Mouse (Mus musculus): ENCODE data around the gene Nkiras2.
"Not testable (repeated sequence)": the region's sequence is repeated elsewhere in the genome, so short reads cannot be mapped to it uniquely, and the experiment has no call there.

The Nkiras2 gene

DNA sequence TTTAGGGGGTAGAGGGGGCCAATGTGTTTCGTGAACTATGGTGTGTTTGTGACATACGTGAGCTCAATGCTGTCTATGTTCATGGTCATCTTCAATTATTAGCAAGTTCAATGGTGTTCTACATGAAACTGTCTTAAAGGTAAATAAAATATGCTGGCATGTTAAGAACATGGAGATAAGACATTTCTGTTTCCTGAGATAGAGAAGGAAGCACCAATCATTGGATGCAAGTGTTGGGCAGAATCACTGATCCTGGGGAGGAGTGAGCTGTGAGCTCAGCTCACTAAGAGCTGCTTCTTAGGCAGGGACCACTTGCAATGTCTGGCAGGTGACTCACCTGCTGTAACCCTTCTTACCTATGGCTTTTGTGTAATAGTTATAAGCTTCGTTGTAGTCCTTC, 17.7 kb upstream of the Nkiras2 start:
- no peak for DNase-seq (ENCODE audit: low spot score)

DNA sequence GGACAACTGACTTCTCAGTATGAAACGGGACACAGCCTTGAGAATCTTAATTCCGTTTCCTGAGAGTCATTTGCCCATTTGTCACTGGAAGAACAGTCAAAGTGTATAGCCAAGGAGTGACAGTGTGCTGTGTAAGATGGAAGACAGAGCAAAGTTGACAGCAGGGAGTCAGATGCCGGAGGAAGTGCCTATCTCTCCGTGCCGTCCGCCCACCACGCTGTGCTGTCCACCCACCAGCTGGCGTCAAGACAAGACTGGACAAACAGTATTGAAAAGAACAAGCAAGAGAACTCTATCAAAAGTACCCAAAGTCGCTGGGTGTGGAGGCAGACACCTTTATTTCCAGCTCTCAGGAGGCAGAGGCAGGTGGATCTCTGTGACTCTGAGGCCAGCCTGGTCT, 15.9 kb upstream of the Nkiras2 start:
- DNase-seq (ENCODE audit: low spot score): no peak

DNA sequence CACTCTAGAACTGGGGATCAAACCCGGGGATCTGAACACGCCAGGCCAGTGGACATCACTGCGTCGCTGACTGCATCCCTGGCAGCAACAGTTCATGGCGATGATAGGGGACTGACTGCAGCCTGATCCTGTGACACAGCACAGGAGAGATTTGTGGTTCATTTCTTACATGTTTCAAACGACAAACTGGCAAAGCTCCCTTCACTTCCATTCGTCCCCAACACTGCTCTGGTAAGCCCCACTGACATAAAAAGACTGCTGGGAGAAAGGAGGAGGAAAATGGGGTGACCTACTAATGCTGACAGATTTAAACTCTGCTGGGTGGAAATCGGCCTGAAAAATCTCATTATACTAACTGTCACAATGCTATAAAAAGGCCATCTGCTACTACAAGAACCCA, 15.2 kb upstream of the Nkiras2 start:
- no peak for DNase-seq (ENCODE audit: low spot score)

DNA sequence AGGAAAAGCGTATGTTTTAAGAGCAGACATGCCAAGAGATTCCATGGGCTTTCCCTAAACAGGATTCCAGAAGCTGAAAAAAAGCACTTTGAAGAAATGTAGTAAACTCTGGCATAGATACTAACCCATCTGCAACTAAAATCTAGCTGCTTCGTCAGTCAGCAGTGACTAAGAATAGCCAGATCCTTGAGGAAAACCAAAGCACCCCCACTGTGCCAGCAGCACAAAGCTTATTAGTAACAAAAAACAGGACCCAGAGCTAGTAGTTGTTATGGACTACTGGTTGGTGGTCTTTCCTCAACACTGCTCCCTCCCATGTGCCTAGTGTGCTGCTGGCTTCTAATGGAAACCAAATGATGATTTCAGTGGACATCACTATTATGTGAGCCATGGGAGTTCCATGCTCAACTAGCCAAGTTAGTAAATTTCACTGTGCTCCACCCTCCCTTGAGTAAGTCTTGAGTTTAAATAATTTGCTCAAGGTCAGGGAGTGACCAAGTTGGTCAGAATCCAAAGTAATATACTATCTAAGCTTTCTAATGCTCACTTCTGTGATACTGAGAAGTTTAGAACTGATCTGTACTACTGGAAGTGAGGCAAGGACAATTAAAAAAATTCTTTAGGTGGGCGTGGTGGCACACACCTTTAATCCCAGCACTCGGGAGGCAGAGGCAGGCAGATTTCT, 14.6 kb upstream of the Nkiras2 start:
- no peak for DNase-seq (ENCODE audit: low spot score)

DNA sequence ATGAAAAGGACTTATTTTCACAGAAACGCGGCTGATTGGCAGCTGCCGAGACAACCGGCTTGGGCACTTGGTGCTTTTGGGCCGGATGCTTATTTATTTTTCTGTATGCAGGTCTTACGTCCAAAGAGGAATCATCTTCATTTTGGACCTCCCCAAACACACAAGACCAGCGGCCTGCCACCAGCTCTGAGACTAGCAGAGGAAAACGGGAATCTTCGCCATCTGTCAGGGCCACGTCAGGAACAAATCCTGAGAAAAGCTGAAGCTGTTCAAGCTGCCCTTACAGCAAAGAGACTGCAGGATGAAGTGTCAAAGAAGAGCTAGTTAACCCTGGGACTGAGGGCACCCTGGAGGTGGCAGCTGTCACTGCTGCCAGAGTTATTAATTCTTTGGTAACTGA, 13.6 kb upstream of the Nkiras2 start:
- DNase-seq (ENCODE audit: low spot score): no peak

DNA sequence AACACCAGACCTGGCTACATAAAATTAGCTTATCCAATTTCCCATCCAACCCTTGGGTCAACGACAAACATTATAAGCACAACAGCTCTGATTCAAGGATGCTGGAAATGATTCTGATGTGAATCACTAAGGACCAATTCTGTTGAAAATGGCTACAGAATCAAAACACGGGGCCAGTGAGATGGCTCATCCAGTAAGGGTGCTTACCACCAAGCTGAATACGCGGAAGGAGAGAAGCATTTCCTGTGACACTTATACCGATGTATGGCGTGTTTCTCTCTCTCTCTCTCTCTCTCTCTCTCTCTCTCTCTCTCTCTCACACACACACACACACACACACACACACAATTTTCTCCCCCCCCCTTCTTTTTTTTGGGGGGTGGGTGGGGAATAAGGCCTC, 11.9 kb upstream of the Nkiras2 start:
- no peak for DNase-seq (ENCODE audit: low spot score)

DNA sequence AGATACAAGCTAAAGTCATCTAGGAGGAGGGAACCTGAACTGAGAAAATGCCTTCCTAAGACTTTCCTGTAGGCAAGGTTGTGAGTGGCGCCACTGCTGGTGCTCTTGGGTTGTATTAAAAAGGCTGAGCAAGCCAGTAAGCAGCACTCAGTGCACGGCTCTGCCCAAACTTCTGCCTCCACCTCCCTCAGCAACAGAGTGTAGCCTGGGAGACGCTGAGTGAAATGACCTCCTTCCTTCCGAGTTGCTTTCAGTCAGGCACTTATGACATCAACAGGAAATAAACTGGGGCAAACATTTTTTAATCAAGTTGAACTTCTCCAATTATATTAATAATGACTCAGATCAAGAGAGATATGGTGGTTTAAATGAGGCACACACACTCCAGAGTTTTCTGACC, 10.2 kb upstream of the Nkiras2 start:
- DNase-seq (ENCODE audit: low spot score): no peak

DNA sequence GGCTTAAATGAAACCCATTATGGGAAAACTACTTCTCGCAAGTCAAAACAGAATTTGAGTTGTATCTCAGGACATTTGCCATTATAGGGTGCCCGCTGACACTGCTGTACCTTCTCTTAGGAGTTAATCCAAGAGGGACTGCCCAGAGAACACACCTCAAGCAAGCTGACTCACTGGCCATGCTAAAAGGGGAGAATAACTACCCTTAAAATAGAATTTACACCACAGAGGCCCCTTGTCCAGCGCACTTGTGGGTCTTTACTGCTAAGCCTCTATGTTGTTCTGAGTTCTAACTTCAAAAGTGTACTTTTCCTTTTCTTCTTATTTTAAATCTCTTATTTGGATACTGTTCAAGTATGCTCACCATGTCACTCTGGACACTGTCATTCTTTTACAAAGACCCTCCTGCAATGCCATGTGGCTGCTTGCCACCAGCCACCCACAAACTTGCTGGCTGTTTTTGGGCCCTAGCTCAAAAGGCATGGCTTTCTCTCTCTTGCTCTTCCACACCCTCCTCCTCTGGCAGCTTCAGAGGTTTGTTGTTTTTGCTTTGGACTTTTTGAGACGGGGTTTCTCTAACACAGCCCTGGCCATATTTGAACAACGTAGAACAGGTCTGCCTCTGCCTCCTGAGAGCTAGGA, 9.6 kb upstream of the Nkiras2 start:
- DNase-seq (ENCODE audit: low spot score): no peak

DNA sequence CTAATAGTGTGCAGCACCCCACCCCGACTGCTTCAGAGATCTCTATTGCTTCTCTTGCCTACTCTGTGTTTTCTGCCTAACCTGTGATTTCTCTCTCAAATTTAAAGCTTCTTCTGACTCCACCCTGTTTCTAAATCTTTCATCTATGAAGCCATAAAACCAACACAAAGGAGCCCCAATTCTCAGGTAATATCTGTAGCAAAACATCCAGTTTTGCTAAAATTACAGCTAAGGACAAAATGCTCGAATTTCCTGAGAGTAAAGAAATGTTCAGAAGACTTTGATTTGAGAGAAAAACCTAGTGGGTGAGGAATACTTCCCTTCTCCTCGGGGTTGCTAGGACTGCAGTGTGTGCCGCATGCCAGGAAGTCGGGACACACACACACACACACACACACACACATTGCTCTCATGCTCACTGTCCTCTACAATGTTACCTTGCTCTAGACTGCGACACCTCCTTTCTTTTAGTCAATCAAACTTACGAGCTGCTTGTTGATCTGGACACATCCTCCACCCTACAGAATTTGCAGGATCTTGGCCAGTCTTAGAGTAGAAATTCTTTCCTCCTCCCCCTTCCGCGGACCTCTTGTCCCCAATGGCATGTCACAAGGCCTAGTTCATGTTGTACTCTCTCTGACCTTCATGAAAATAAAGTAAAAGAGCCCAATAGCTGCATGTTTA, 8.9 kb upstream of the Nkiras2 start:
- no peak for DNase-seq (ENCODE audit: low spot score)

DNA sequence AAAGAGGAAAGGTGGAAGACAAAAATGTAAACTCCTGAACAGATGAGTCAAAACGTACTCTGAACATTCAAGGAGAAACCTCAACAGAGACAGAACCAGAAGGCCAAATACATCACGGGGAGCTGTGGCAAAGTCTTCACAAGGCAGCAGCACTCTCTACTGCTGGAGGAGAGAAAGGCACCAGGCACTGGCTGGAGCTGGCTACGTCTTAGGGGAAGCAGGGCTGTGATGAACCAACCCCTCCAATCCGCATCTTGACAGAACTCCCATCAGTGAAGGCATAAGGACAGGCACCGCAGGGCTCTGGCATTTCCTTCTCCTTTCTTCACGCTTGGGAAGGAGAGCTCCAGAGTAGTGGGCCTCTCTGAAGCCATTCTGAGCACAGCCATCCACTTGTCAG, 7.4 kb upstream of the Nkiras2 start:
- DNase-seq (ENCODE audit: low spot score): no peak

DNA sequence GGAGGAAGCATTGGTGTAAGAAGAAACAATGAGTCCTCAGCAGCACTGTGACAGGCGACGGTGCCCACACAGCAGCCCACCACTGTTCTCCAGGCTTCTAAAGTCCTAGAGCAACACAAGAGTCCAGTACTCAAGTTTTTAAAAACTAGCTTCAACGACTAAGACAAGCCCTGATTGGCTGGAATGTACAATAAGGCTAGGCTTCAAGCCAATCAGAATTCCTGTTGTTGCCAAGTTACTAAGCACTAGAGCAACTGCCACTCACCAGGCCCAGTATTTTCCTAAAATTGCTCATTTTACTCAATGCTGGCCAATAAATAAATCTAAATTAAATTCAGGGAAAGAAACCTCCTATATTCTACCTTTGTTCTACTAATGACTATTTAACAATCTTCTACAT, 5.8 kb upstream of the Nkiras2 start:
- DNase-seq (ENCODE audit: low spot score): no peak

DNA sequence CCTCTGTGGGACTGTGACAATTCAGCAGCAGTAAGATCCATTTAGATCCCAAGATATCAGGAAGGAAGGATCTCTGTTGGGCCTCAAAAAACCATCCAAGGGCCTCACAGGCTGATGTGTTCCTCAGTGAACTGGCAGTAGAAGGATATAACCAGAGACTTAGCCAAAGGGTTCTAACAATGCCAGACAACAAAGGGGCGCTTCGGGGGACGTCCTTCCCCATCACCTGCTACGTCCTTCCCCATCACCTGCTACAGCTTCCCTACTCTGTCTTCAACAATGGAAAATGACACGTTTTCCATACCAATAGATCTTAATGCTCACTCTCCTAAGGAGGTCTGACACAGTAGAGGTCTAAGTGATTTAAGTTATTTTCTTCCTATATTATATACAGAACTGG, 2.7 kb upstream of the Nkiras2 start:
- no peak for DNase-seq (ENCODE audit: low spot score)

DNA sequence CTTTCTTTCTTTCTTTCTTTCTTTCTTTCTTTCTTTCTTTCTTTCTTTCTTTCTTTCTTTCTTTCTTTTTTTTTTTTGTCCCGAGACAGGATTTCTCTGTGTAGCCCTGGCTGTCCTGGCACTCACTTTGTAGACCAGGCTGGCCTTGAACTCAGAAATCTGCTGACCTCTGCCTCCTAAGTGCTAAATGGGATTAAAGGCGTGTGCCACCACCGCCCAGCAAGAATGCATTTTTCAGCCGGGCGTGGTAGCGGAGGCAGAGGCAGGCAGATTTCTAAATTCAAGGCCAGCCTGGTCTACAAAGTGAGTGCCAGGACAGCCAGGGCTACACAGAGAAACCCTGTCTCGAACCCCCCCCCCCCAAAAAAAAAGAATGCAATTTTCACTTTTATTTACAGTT, 2.2 kb upstream of the Nkiras2 start:
- DNase-seq (ENCODE audit: low spot score): not testable (repeated sequence)

DNA sequence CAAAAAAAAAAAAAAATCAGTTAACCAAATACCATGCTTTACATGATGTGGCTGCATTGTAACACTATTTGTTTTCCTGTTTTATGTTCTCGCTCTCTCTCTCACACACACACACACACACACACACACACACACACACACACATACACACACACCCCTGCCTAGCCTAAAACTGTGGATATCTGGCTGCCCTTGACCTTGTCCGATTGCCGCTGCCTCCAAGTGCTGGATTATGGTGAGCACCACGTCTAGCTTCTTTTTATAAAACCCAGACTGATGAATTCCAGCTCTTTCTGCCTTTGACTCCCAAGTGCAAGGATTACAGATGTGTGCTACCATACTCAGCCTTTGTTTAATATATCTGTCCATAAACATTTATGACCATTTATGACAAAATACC, 1.6 kb upstream of the Nkiras2 start:
- DNase-seq (ENCODE audit: low spot score): no peak

DNA sequence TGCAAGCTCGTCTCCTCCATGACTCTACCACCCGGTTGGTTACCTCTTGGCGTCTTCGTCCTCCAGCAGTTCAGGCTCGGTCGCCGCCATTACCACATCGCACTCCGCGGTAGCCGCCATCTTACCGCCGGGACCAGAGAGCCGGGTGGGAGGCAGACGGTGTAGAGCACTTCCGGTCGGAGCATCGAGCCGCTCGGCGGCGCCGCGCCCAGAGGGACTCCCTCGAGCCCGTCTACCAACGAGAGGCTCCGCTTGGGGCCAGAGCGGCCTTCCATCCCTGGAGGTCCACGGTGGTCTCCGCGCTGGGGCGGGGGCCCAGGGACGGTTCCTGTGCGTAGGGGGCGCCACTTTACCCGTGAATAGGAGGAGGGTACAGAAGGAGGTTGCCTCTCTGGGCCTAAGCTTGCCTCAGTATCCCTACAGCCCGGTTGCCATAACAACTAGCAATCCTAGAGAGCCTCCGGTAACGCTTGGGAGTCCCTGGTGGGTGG, 486 bp downstream of the Nkiras2 start:
- peak; percentile 72 for DNase-seq (ENCODE audit: low spot score)

DNA sequence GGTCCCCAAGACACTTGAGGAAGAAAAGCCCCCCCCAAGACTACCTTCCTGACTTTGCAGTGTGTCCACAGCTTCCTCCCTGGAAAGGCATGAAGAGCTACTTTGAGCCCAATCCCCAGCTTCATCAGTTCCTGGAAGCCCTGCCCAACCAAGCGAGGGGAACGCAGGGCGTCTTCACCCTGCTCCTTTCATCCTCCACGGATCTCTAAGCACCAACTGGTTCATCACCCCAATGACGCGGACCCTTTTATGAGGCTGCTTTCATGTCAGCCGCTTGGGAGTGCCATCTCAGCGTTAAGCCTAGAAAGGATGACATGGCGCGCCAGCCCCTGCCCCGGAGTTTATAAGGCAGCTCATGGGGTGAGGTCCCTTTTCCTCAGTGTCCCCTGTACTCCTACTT, 938 bp downstream of the Nkiras2 start, which contains the start of gene Dnajc7:
Dnajc7 (minus strand) TSS at position 187 of the 400 bp plus-strand sequence.
- DNase-seq (ENCODE audit: low spot score): no peak

DNA sequence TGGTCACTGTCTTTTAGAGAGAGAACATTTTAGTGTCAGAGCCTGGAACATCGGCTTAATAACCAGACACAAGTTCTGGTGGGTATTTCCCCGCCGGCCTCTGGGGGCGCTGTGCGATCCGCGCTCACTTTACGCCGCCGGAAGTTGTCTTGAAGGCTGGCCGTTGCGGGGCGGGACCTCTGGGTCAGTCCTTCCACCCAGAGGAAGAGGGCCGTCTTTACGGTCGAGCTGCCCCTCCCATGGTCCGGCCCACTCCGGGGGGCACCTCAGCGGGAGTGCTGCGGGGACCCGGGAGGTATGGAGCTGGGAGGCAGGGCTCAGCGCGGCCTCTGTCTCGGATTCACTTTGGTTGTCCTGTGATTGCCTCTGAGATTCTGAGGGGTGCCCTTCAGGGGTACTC, 3.7 kb downstream of the Nkiras2 start:
- peak; percentile 75 for DNase-seq (ENCODE audit: low spot score)

DNA sequence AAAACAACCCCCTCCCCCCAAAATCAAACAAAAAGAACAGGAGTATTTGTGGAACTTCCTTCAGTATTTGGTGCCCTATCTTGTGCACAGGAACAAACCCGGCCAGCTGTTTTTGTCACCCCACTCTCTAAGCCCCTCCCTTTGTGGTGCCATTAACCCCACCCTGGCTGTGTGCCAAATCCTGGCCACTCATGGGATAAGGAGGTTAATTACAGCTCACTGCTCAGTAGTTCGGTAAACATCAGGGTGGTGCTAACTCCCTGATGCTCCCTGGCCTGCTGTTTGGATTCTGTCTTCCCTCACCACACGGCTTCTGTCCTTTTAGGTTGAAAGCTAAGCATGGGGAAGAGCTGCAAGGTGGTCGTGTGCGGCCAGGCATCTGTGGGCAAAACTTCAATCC, 4.8 kb downstream of the Nkiras2 start:
- no peak for DNase-seq (ENCODE audit: low spot score)

DNA sequence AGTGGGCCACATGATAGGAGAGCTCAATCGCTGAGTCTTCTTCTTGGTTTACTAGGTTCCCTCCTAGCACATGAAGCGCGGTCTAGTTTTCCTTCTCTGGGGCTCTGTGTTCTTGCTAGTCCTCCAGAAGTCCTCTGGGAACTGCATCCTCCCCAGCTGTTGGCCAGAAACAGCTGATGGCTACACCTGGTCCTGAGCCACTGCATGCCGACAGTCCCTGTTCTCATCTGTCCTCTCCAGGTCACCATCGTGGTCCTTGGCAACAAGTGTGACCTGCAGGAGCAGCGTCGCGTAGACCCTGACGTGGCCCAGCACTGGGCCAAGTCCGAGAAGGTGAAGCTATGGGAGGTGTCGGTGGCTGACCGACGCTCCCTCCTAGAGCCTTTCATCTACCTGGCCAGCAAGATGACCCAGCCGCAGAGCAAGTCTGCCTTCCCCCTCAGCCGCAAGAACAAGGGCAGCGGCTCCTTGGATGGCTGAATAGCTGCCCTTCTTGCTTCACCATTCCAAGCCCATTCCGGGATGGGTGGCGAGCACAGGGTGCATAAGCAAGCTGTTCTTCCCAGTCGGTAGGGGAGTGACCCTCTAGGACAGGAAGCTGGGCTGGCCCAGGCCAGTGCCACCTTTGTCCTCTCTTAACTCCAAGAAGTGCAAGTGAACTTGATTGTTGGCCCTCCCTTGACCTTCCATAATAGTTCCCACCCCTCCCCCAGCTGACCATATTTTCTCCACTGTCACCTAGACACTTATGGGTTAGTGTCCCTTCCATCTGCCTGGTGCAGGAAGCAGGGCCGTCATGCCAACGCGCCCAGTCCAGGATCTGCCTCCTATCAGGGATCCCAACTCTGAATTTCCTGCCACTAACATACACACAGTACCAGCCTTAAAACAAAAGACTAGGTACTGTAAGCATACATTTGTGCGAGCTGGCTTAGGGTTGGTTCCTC, 7.0 kb downstream of the Nkiras2 start:
- no peak for DNase-seq (ENCODE audit: low spot score)

DNA sequence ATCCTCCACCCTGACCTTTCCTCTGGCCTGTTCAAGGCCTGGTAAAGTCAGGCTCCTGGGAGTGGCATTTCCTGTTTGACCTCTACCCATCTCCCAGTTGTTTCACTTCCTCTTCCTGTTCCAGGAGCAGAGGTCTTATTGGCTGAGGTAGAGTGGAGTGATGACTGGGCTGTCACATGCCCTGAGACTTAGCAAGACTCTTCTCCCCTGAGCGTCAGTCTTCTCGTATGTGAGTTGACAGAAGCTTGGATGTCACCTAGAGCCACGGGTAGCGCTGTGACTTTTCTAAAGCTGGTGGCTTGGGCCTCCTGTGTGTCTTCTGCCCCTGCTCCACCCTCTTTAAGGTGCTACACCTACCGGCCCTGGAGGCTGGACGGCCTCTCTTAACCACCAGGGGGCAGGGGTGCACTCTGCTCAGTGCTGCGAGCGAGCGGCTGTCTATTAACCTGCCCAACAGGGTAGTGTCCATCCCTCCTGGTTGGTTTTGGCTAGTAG, 7.7 kb downstream of the Nkiras2 start:
- peak; percentile 36 for DNase-seq (ENCODE audit: low spot score)

DNA sequence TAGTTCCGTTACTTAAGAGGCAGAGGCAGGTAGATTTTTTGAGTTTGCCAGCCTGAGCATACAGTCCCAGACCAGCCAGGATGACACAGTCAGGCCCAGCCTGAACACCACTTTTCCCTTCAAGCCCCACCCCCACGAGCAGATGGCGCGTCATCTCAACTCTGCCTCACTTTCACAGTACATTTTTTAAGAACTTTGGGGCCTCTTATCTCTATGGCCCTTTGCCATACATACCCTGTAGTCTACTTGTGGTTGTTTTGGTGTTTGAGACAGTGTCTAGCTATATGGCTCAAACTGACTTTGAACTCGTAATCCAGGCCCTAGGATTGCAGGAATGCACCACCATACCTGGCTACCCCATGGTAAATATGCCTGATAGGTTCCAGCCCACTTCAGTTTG, 9.0 kb downstream of the Nkiras2 start:
- DNase-seq (ENCODE audit: low spot score): no peak

DNA sequence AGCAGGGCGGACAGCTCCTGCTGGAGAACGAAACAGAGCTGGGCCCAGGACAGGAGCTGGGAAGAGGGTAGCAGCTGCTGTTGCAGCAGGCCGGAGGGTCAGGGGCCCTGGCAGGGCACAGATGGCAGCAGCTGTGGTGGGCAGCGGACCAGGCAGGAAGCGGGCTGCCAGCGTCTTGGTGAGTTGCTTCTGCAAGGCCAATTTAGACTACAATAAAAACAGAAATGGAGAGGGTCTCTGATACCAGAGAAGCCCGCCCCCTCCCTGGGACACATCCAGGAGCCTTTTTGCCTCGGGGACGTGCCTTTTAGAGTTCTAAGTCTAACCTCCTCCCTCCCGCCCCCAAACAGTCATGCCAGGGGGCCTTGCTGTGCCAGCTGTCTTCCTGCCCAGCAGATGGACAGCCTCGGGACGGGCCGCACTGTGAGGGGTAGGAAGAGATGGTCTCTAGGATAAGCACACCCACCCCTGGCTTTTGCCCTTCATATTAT, 9.9 kb downstream of the Nkiras2 start:
- DNase-seq (ENCODE audit: low spot score): no peak
